Mouse (Mus musculus) testis, postnatal 14 days (tissue): ENCODE results near the gene Lsm3.
"Not testable (repeated sequence)": the region's sequence is repeated elsewhere in the genome, so short reads cannot be mapped to it uniquely, and the experiment has no call there.

Experiments used
- DNase-seq: peaks from one replicate; pipeline ENCODE4 v3.0.0; 2021; ENCODE audit warnings: low spot score

The Lsm3 gene

DNA sequence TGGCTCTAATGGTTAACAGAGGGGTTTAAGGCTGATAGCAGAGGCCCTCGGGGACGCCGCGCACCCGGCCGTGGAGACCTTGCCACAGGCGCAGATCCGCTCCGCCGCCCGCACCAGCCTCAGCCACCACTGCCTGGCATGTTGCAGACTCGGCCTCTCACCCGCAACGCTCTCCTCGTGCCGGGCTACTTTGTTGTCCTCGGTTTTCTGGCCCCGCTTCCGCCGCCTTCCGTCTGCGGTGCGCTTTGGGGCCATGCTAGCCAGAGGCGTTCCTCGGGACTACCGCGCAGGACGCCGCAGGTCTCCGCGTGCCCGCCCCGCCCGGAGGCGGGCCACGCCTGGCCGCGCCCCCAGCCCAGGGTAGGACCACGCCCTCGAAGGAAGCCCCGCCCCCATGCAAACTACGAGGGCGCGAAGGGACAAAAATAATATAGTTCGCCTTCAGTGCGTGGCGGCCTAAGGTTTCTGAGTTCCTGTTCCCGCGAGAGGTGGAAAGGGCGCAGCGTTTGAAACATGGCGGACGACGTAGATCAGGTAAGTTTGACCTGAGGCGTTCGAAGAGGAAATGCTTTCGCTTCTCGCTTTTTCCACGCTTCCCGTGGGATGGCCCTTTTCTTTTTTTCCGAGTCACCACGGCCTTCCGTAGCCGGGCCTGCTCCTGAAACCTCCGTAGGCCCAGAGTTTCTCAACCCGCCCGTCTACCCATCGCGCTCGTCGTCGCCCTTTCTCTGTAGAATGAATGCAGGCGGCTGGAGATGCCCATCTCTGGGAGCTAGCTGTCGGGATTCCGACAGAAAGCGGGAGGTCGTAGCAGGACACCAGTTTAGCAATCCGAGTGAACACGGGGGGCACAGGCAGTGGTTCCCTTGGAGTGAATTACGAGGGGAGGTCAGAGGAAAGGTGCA is at the start of gene Lsm3, which contains the start of gene Xpc:
TSS of gene Lsm3 (plus strand) at position 384 of the 905 bp plus-strand sequence.
TSS of gene Xpc (minus strand) at position 344 of the 905 bp plus-strand sequence.
- peak; percentile 97 for DNase-seq

DNA sequence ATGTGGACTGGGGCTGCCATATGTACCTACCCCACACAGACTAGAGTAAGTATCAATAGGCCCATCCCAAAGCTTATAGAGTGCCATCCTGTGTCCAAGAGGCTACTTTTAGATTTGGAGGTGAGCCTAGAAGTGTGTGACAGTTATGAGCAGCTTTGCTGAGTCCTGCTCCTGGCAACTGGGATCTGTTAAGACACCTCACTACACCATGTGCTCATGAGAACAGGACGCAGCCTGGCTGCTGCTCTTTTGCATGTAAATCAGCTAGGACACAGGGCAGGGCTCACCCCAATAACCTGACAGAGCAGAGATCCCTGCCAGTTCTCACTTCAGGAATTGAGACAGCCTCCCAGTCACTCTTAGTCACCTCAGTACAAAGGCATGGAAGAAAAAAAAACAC is 48.6 kb upstream of the Lsm3 start:
- DNase-seq, result no peak

DNA sequence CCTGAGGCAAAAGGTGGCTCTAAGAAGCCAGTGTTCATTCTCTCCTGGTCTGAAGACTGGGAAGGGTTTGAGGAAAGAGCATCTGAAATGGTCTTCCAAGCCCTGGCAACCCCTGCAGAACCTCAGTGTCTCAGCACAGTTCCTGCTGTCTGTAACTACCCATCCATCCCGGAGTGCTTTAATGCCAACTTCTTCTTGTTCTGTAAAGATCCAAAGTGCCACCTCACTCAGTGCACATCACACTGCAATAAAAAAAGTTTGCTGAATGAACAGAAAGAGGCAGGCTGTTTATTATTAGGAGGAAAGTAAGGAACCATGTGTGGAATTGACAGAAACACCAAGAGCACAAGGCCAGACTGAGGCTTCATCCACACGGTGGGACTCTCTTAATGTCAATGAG is 45.0 kb upstream of the Lsm3 start:
- no peak for DNase-seq

DNA sequence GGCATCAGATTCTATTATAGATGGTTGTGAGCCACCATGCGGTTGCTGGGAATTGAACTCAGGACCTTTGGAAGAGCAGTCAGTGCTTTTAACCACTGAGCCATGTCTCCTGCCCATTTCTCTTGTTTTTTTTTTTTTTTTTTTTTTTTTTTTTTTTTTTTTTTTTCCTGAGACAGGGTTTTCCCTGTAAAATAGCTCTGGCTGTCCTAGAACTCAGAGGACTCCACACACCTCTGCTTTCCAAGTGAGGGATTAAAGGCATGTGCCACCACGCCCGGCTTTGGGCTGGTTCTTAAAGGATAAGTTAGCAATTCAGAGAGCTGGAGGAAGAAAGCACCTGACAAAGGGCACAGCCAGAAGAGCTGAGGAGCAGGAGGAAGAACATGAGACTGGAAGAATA is 44.3 kb upstream of the Lsm3 start:
- DNase-seq, result not testable (repeated sequence)

DNA sequence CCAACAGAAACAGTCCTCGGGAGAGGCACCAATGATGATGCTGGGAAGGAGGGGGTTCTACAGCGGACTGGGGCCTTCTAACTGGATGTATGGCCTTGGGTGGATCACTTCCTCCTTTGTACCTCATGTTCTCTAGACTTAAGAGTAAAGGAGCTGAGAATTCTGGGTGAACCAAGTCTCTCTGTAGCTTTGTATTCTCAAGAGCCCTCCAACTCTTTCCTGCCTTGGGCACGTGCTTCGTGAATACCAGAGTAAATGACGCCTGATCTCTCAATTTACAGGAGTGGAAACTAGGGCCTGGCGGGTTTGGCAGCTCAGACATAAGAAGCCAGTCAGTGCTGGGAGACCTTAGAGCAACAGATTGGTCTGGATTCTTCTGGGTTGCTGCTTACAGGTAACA is 43.4 kb upstream of the Lsm3 start:
- no peak for DNase-seq

DNA sequence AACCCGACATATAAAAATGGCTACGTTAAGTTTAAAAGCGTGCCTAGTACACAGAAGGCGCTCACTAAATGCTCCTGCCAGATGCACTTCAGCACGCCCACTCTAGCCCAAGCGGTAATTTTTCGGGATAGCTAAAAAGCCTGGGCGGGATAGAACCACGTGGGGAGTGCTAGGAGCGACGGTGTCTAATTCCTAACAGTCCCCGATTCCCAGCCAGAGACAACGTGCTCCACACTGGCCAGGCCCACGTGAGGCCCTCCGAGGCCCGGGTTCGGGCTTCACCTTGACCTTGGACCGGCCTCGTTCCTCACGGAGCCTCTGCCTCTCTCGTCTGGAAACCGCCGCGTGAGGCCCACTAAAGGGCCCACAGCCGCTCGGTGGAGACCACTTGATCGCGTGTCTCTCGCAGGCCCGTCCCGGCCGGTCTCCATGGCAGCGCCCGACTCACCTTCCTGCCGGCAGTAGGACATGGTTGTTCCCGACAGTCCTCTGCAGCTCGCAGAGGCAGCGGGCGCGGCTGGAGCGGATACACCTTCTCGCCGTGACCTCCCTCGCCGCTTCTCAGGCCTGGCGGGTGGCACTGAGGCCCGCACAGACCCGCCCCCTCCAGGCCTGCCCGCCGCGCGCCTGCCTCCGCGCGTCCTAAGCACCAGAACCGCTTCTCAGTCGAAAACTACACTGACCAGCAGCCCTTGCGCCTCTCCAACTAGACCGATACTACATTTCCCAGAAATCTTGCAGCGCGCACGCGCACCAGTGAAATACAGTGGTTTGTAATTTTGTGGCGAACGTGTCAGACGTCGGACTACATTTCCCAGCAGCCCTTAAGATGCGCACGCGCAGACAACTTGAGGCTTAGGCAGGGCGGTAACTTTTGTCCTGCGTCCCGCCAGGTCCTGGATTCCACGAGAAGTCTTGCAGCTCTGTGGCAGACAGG is 42.6 kb upstream of the Lsm3 start, which contains the start of the genes Chchd4 and Tmem43:
TSS of gene Chchd4 (minus strand) at position 679 of the 937 bp plus-strand sequence.
TSS of gene Tmem43 (plus strand) at position 836 of the 937 bp plus-strand sequence.
- peak; percentile 99 for DNase-seq

DNA sequence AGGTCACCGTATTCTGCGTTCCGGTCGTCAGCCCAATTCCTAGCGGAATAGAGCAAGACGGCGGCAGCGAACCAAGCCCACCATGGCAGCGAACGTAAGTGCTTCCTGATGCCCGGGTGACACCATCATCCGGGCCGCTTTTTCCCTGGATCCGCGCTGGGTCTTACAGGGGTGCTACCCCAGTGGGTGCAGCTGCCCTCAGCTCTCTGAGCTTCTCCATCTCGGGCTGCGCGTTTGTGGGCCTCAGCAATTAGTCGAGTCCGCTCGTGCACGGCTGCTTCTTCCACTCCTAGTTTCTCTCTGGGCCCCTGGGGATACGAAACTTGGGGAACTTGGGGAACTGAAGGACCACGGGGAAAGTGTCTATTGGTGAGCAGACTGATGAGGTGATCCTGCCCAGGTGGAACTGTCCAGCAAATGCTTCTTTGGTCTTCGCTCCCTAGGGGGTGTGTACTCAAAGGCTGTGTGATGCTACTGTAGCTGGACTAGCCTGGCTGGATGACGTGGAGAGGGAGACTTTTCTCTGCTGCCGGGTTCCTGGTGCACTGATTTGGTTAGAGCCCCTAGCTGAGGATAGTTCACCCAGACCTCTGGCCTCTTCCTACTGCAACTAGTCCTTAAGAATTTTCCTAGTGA is 41.8 kb upstream of the Lsm3 start:
- DNase-seq, result no peak

DNA sequence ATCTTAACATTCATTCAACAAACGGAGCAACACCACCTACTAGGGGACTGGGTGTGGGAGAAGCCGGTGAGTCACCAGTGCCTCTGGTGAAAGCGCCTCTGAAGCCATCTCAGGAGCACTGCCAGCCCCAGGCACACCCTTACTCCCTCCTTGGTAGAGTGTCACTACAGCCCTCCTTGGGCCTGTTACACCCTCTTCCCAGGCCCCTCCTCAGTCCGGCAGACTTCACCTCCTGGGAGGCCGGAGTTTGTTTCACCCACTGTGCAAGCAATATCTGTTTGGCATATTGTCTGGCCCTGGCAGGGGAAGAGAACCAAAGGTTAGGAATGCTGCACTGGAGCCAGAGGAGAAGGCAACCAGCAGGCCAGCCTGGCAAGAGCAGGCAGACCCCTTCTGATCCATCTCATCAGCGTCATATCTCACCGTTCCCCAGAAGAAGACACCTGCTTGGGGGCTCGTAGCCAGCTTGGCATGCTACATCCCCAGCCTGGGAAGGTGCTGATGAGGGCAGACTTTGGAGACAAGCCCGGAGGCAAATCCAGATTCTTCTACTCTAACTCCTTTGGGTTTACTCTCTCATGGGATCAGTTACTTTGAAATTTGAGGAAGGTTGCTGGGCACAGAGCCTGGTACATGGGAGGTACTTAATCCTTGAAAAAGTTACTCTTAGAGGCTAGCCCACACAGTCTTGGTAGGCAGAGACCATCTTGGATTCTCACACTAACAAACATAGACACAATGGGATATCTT is 41.1 kb upstream of the Lsm3 start:
- DNase-seq, result no peak

DNA sequence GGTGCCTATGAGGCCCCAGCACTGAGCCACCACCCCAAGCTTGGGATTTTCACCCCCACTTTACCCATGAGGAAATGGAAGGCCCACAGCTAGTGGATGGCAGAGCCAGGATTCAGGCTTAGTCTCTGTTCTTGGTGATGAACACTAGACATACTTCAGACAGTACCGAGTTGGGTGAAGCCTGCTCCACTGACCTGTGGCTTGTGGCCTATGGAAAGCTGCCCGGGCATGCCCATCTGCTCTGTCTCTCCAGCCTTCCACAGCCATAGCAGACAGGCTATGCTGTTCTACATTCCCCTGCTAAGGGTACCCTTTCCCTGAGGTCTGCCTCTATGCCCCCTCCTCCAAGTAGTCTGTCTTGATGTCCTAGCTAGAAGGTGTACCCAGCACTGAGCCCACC is 39.2 kb upstream of the Lsm3 start:
- no peak for DNase-seq

DNA sequence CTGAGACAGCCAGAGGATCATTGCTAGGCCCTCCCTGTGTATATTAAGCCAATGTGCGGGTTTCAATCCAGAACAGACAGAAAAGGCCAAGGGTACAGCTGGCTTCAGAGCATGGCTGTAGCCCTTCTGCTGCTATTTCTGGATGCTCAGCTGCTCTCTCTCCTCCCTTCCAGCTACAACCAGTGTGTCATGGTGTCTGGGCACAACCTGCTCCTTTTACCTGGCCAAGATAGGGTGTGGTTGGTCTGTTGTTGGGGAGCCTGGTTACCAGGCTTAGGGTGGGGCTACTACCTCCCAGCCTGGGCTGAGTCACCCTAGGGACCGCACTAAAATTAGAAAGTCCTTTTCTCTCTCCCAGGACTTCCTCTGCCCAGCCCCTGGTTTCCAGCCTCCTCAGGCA is 32.4 kb upstream of the Lsm3 start:
- no peak for DNase-seq

DNA sequence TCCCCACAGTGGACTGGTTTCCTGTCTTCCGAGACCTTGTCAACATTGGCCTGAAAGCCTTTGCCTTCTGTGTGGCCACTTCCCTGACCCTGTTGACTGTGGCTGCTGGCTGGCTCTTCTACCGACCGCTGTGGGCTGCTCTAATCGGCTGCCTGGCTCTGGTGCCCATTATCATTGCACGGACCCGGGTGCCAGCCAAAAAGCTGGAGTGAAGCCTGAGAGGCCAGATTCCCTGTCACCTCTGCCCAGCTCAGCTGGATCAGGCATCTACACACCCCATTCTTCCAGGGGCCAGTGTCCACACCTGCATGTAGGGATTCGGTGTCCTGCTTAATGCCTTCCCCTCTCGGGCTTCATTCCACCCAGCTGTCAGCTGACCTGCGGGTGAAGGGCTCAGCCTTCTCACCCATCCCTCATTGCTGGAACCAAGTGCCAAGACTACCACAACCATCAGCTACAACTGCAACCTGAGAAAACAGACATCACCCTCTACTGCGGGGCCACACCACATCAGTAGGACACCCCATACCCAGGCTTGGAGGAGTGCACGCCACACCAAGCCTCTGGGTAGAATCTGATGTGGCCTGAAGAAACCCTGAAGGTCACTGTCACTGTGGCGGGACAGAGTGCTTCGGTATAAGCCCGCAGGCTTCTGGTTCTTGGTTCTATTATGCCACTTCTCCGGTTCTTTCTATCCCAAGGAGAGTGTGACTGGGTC is 28.8 kb upstream of the Lsm3 start:
- DNase-seq, result no peak

DNA sequence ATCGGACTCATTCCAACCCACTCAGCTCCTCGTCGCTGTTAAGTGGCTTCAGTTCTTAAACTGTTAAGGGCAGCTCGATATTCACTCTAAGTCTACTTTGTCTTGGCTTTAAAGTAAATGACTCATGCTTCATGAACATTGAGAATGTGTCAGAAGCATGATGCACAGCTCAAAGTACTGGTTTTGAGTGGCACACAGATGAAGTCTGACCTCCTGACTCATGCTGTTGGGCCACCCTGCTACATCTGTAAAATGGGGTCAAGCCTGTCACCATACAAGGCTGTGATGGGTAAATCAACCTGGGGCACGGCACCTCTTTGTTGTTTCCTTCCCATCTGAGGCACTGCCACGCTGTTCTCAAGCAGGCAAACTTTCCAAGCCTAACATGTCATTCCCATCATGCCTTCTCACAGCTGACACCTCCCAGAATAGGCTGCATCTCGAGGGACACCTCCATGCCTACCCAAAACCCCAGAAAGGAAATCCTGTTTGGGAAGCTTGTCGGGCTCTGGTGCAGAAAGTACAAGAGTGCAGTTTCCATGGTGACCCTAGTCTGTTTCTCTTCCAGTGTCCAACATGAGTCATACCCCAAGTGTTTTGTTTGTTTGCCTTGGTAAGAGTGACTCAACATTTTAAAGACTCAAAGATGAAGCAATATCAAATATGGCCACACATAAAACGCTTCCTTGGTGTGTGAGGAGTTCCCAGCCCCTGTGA is 27.1 kb upstream of the Lsm3 start:
- no peak for DNase-seq

DNA sequence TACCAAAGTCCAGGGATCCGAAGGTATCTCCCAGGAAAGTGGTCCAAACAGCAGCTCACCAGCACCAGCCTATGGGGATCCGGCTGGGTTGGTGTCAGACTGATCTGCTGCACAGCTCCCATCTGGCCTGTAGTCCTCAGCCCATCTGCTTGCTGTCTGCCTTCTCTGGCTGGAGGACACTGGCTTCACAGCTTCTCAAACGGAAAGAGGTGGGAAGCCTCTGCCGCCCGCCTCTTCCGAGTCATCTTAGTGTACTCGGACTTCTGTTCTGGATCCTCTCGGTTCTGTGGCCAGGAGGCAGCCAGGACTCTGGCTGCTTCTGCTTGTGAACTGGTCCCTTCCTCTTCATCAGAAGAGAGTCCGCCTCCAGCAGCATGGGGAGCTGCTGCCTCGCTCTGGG is 25.9 kb upstream of the Lsm3 start:
- no peak for DNase-seq

DNA sequence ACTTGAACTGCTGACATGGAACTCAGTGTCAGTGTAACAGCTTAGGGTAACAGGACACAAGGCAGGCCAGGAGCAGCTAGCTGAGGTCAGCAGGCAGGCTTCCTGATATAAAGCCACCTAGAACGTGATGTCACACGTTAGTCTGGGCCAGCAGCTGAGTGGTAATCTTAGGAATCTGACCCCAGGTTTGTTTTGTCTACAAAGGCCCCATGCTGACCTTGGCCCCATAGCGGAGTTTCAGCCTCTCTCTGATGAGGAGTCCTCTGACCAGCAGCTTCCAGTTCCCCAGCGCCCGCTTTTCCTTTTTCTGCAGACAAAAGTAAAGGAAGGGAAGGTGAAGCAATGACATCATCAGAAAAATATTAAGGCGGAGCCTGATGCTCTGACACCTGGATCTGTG is 24.7 kb upstream of the Lsm3 start:
- no peak for DNase-seq

DNA sequence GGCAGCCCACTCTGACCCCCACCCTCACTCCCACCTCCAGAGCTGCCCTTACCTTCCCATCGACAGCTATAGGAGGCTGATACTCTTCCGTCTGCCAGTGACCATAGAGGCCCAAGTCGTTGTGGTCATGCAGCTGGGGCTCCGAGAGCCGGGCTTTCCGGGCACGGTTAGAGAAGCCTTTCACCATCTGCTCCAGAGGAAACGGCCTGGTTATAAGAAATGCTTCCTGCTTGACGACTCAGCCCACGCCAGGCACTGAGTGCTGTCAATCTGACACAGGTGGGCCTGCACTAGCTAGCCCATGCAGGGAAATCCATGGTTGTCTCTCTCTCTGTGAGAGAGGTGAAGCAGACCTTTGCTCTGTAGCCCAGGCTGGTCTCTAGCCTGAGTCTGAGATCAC is 22.7 kb upstream of the Lsm3 start:
- DNase-seq, result no peak

DNA sequence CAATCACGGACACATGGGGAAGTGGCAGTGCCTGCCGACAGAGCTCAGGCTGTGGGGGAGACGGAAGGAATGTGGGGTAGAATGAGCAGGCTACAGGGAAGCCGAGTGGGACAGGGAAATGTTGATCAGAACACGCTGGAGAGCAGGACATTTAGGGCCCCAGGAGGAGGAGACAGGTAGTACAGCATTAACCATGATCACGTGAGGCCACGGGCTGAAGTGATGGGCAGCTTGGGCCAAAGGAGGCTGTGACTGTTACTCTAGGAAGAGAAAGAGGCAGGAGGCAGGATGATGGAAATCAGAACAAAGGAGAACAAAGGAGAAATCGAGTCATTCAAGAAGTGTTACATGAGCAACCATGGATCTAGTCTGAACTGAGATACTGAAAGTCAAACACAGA is 21.2 kb upstream of the Lsm3 start:
- DNase-seq, result no peak

DNA sequence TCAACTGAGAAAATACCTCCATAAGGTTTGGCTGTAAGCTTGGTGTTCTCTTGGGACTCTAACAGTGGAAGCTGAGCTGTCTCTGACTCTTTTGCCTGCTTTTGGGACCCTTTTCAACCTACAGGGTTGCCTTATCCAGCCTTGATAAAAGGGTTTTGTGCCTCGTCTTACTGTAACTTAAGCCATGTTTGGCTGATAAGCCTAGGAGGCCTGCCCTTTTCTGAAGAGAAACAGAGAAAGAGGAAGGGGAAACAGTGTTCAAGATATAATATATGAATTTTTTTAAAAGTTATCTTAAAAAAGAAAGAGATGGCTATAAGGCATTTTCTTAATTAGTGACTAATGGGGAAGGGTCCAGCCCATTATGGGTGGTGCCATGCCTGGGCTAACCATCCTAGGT is 12.4 kb upstream of the Lsm3 start:
- DNase-seq, result no peak

DNA sequence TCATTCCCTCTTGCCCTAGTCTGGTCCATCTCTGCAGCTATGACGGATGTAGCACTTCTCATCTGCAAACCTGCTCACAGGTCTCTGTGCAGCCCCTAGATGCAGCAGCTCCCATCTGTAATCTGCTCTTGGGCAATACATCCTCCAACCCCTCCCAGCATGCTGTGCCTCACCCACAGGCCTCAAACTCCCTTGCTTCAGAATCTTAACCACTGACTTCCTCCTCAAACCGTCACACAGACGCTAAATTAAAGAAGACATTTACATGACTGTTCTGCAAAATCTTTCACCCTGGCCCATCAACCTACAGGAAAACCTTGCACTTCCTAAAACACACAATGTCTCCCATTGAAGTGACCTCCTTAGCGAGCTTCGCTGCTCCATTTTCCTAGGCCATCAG is 9.7 kb upstream of the Lsm3 start:
- no peak for DNase-seq

DNA sequence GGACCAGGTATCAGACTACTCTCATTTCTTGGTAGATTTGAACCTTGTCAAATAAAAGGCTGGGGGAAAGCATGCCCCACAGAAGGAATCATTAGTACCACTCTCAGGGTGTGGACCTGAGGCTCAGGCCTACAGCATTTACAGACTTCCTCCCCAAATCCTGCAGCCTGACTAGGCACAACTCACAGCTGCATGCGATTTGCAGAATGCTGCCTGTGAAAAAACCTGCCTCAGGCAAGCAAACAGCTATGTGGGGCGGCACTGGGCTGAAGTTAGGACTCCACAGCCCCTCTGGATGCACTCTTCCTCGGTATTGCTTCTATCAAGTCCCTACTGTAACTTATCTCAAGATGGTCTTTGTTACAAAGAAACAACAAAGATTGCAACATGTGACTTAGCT is 7.7 kb upstream of the Lsm3 start:
- no peak for DNase-seq

DNA sequence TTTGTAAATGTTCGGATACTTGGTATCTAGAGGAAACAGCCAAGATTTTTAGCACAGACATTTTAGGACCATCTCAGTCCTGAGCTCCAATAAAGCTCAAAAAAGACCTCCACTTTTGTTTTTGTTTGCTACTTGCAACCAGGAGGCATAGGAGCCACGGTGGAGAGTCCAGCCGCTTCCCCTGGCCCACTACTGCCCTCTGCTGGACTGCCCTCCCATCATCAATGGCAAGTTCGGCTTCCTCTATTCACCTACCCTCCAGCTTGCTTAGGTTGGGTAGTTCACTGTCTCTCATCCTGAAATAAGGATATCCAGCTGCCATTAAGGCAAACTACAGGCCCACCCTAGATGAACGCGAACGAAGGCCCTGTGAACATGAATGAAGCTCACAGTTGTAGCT is 6.4 kb upstream of the Lsm3 start:
- no peak for DNase-seq
